Mouse (Mus musculus) heart, embryonic 15.5 days (tissue): ENCODE results near the gene Lrfn4. TPM values are rescaled to one million over a fixed set of nuclear protein-coding genes. Genes with fewer than 3 reads are reported as not detected.
"Not testable (repeated sequence)": the region's sequence is repeated elsewhere in the genome, so short reads cannot be mapped to it uniquely, and the experiment has no call there.

Experiments
- ATAC-seq: fragments of 200-750 bp; cut with Nextera tagmentation; replicated peaks from 2 replicates; pipeline ENCODE4 v1.8.0; 2017; ENCODE audit warnings: low read depth, moderate TSS enrichment; ENCODE audit not compliant: insufficient number of reproducible peaks, insufficient read depth, low FRiP score
- H3K27ac ChIP-seq: fragments of 300-500 bp; sonication (generic); 2 replicates; pipeline ENCODE4 v1.5.1; 2015; ENCODE audit warnings: mild to moderate bottlenecking, inconsistent platforms
- H3K27me3 ChIP-seq: fragments of 300-500 bp; sonication (generic); 2 replicates; pipeline ENCODE4 v1.6.1; 2015; ENCODE audit warnings: inconsistent platforms
- H3K36me3 ChIP-seq: fragments of 300-500 bp; sonication (generic); 2 replicates; pipeline ENCODE4 v1.6.1; 2015; ENCODE audit warnings: mild to moderate bottlenecking, inconsistent platforms
- H3K4me1 ChIP-seq: fragments of 300-500 bp; sonication (generic); replicated peaks from 2 replicates; pipeline ENCODE4 v1.6.1; 2015; ENCODE audit warnings: inconsistent platforms
- H3K4me2 ChIP-seq: fragments of 300-500 bp; sonication (generic); 2 replicates; pipeline ENCODE4 v1.6.1; 2015; ENCODE audit warnings: inconsistent platforms, mild to moderate bottlenecking, moderate library complexity
- H3K4me3 ChIP-seq: fragments of 300-500 bp; sonication (generic); 2 replicates; pipeline ENCODE4 v1.5.1; 2015; ENCODE audit warnings: mild to moderate bottlenecking, inconsistent platforms
- H3K9ac ChIP-seq: fragments of 300-500 bp; sonication (generic); 2 replicates; pipeline ENCODE4 v1.6.1; 2015; ENCODE audit warnings: mild to moderate bottlenecking, inconsistent platforms
- H3K9me3 ChIP-seq: fragments of 300-500 bp; sonication (generic); replicated peaks from 2 replicates; pipeline ENCODE4 v1.6.1; 2016; ENCODE audit warnings: inconsistent platforms
- WGBS: fragments of 180-500 bp; shearing (Covaris S2); methylation state at CpG from one replicate; pipeline ENCODE4 v1.1.7; 2015; ENCODE audit warnings: mixed read lengths; 5-methylcytosine and 5-hydroxymethylcytosine counted together
- polyA plus RNA-seq: library from polyadenylated mRNA; unstranded; fragments of >200 nt; fragmentation: Nextera tagmentation; extraction: Ambion mirVana; gene quantifications from 2 replicates; pipeline ENCODE4 v1.2.1, GENCODE M21; 2015

The Lrfn4 gene
- polyA plus RNA-seq, 1 experiment from 2014 or later = 3.2 TPM

GRCm38 (mm10) chr19:4586783-4587182, 28.7 kb downstream of the Lrfn4 start:
- not testable (repeated sequence) for H3K27ac ChIP-seq, H3K27me3 ChIP-seq

GRCm38 (mm10) chr19:4583856-4584255, 31.6 kb downstream of the Lrfn4 start:
- Histone ChIP-seq H3K9me3 (no peaks in the 10 kb centered on the region), H3K4me3 (no peak overlapping the region), H3K27ac (no peak overlapping the region), H3K36me3 (no peaks in the 10 kb centered on the region), H3K9ac (no peak overlapping the region), H3K4me1 (no peaks in the 10 kb centered on the region), H3K4me2 (no peak overlapping the region), H3K27me3 (no peaks in the 10 kb centered on the region)
- 51% methylated on average over 2 of the region's 2 CpGs for WGBS
- no peak for ATAC-seq

More at GRCm38 (mm10) chr19:4586783-4587182, 28.7 kb downstream of the Lrfn4 start:
- H3K4me2 ChIP-seq, H3K36me3 ChIP-seq, H3K9ac ChIP-seq, H3K4me1 ChIP-seq, H3K9me3 ChIP-seq, ATAC-seq, H3K4me3 ChIP-seq: not testable (repeated sequence)

- 78% methylated on average over 5 of the region's 5 CpGs for WGBS
- Histone ChIP-seq H3K9me3 (no peaks in the 10 kb centered on the region), H3K4me3 (no peak overlapping the region), H3K27ac (no peak overlapping the region), H3K4me1 (no peaks in the 10 kb centered on the region), H3K9ac (no peak overlapping the region), H3K4me2 (no peak overlapping the region), H3K27me3 (no peaks in the 10 kb centered on the region), H3K36me3 (no peaks in the 10 kb centered on the region)
- ATAC-seq = no peak
Observed at GRCm38 (mm10) chr19:4579296-4579695, 36.2 kb downstream of the Lrfn4 start.

- Histone ChIP-seq H3K36me3 (no peaks in the 10 kb centered on the region), H3K9me3 (no peaks in the 10 kb centered on the region), H3K4me3 (no peak overlapping the region), H3K27me3 (no peaks in the 10 kb centered on the region), H3K4me1 (no peaks in the 10 kb centered on the region), H3K9ac (no peak overlapping the region), H3K4me2 (no peak overlapping the region), H3K27ac (no peak overlapping the region)
- no peak for ATAC-seq
- WGBS = 43% methylated on average over 2 of the region's 2 CpGs
Observed at GRCm38 (mm10) chr19:4578799-4579198, 36.7 kb downstream of the Lrfn4 start.

- peaks cover 7% of the 10 kb centered on the region; the same call in 1 of the 2 replicates for H3K4me1 ChIP-seq
- no peak for ATAC-seq
- WGBS = 86% methylated on average over 1 of the region's 1 CpGs
- no peaks in the 10 kb centered on the region for H3K9me3 ChIP-seq
- no peaks in the 10 kb centered on the region for H3K27me3 ChIP-seq
- H3K4me2 ChIP-seq = no peak overlapping the region
- H3K27ac ChIP-seq = no peak overlapping the region
- H3K9ac ChIP-seq = no peak overlapping the region
- no peaks in the 10 kb centered on the region for H3K36me3 ChIP-seq
- H3K4me3 ChIP-seq = no peak overlapping the region
Observed at GRCm38 (mm10) chr19:4573241-4573640, 42.2 kb downstream of the Lrfn4 start.

- H3K4me1 ChIP-seq = peaks cover 7% of the 10 kb centered on the region; the same call in 1 of the 2 replicates
- H3K36me3 ChIP-seq = no peaks in the 10 kb centered on the region
- no peak for ATAC-seq
- no peak overlapping the region for H3K4me3 ChIP-seq
- WGBS = 82% methylated on average over 8 of the region's 8 CpGs
- no peak overlapping the region for H3K4me2 ChIP-seq
- no peak overlapping the region for H3K9ac ChIP-seq
- H3K9me3 ChIP-seq = no peaks in the 10 kb centered on the region
- H3K27ac ChIP-seq = no peak overlapping the region
- H3K27me3 ChIP-seq = no peaks in the 10 kb centered on the region
Observed at GRCm38 (mm10) chr19:4572467-4572866, 43.0 kb downstream of the Lrfn4 start.

GRCm38 (mm10) chr19:4572061-4572460, 43.4 kb downstream of the Lrfn4 start:
- 68% methylated on average over 4 of the region's 4 CpGs for WGBS
- no peak overlapping the region for H3K27ac ChIP-seq

GRCm38 (mm10) chr19:4571658-4572057, 43.8 kb downstream of the Lrfn4 start:
- no peaks in the 10 kb centered on the region for H3K27me3 ChIP-seq
- no peak overlapping the region for H3K4me3 ChIP-seq
- H3K9ac ChIP-seq = no peak overlapping the region
- H3K27ac ChIP-seq = no peak overlapping the region
- no peaks in the 10 kb centered on the region for H3K36me3 ChIP-seq
- no peaks in the 10 kb centered on the region for H3K9me3 ChIP-seq
- no peak overlapping the region for H3K4me2 ChIP-seq
- peaks cover 7% of the 10 kb centered on the region; the same call in 1 of the 2 replicates for H3K4me1 ChIP-seq
- whole genome bisulfite sequencing = 96% methylated on average over 1 of the region's 1 CpGs
- no peak for ATAC-seq

More at GRCm38 (mm10) chr19:4572061-4572460, 43.4 kb downstream of the Lrfn4 start:
- Histone ChIP-seq H3K9ac (no peak overlapping the region), H3K4me3 (no peak overlapping the region), H3K36me3 (no peaks in the 10 kb centered on the region), H3K4me2 (no peak overlapping the region), H3K4me1 (peaks cover 7% of the 10 kb centered on the region; the same call in 1 of the 2 replicates), H3K9me3 (no peaks in the 10 kb centered on the region), H3K27me3 (no peaks in the 10 kb centered on the region)
- ATAC-seq = no peak

GRCm38 (mm10) chr19:4570815-4571214, 44.7 kb downstream of the Lrfn4 start:
- no peak overlapping the region for H3K4me2 ChIP-seq
- no peak for ATAC-seq
- H3K27ac ChIP-seq = no peak overlapping the region
- H3K9ac ChIP-seq = no peak overlapping the region
- H3K9me3 ChIP-seq = no peaks in the 10 kb centered on the region
- H3K27me3 ChIP-seq = no peaks in the 10 kb centered on the region
- 88% methylated on average over 6 of the region's 6 CpGs for WGBS
- no peak overlapping the region for H3K4me3 ChIP-seq
- peaks cover 7% of the 10 kb centered on the region; the same call in 1 of the 2 replicates for H3K4me1 ChIP-seq
- H3K36me3 ChIP-seq = no peaks in the 10 kb centered on the region

- no peaks in the 10 kb centered on the region for H3K36me3 ChIP-seq
- 83% methylated on average over 11 of the region's 11 CpGs for WGBS
- no peak overlapping the region for H3K9ac ChIP-seq
- no peak overlapping the region for H3K27ac ChIP-seq
- H3K9me3 ChIP-seq = no peaks in the 10 kb centered on the region
- ATAC-seq = no peak
- peaks cover 7% of the 10 kb centered on the region; the same call in 1 of the 2 replicates for H3K4me1 ChIP-seq
- H3K4me2 ChIP-seq = no peak overlapping the region
- no peak overlapping the region for H3K4me3 ChIP-seq
- H3K27me3 ChIP-seq = no peaks in the 10 kb centered on the region
Observed at GRCm38 (mm10) chr19:4570237-4570613, 45.2 kb downstream of the Lrfn4 start.

GRCm38 (mm10) chr19:4569356-4570236, 45.9 kb downstream of the Lrfn4 start:
- 75% methylated on average over 17 of the region's 17 CpGs for WGBS
- H3K27ac ChIP-seq = no peak overlapping the region
- no peaks in the 10 kb centered on the region for H3K9me3 ChIP-seq
- H3K36me3 ChIP-seq = no peaks in the 10 kb centered on the region
- no peak for ATAC-seq
- no peaks in the 10 kb centered on the region for H3K27me3 ChIP-seq
- no peak overlapping the region for H3K4me3 ChIP-seq
- H3K9ac ChIP-seq = no peak overlapping the region
- H3K4me2 ChIP-seq = no peak overlapping the region
- H3K4me1 ChIP-seq = peaks cover 7% of the 10 kb centered on the region; the same call in 1 of the 2 replicates

GRCm38 (mm10) chr19:4568832-4569231, 46.6 kb downstream of the Lrfn4 start:
- WGBS = 17% methylated on average over 4 of the region's 4 CpGs
- H3K27me3 ChIP-seq = no peaks in the 10 kb centered on the region
- H3K9ac ChIP-seq = no peak overlapping the region
- ATAC-seq = no peak
- H3K4me3 ChIP-seq = no peak overlapping the region
- H3K4me1 ChIP-seq = peaks cover 7% of the 10 kb centered on the region; the same call in 1 of the 2 replicates
- no peaks in the 10 kb centered on the region for H3K9me3 ChIP-seq
- H3K27ac ChIP-seq = no peak overlapping the region
- H3K36me3 ChIP-seq = no peaks in the 10 kb centered on the region
- H3K4me2 ChIP-seq = no peak overlapping the region
